Mouse (Mus musculus): ENCODE data around the gene Tm9sf4.

GRCm38 (mm10) chr2:153145346-153145745 is 15.8 kb upstream of the Tm9sf4 start:
- TF ChIP-seq POLR2A (IDR thresholded peaks at IDR 0.05; ENCODE audit: borderline replicate concordance, insufficient read depth, low read length) = no peak
- no peak for TF ChIP-seq CTCF (IDR thresholded peaks at IDR 0.05; ENCODE audit: borderline replicate concordance, insufficient read depth, low read depth, low read length)

Measured in cerebellum, adult 2 months (tissue).